Mouse (Mus musculus) kidney, embryonic 15.5 days (tissue): Measurements from ENCODE around the gene Lrrc74a. TPM values are rescaled to one million over a fixed set of nuclear protein-coding genes. Genes with fewer than 3 reads are reported as not detected.
A peak's percentile ranks its signal among the peaks of the same experiment; 100 is the strongest.

Experiments used
- ATAC-seq: fragments of 200-750 bp; cut with Nextera tagmentation; replicated peaks from 2 replicates; pipeline ENCODE4 v1.8.0; 2017; ENCODE audit warnings: moderate TSS enrichment; ENCODE audit not compliant: low FRiP score
- H3K27ac ChIP-seq: fragments of 300-500 bp; sonication (generic); 2 replicates; pipeline ENCODE4 v1.5.1; 2015; ENCODE audit warnings: mild to moderate bottlenecking, inconsistent platforms
- H3K27me3 ChIP-seq: fragments of 300-500 bp; sonication (generic); 2 replicates; pipeline ENCODE4 v1.6.1; 2015; ENCODE audit warnings: inconsistent platforms
- H3K36me3 ChIP-seq: fragments of 300-500 bp; sonication (generic); 2 replicates; pipeline ENCODE4 v1.6.1; 2015; ENCODE audit warnings: inconsistent platforms
- H3K4me1 ChIP-seq: fragments of 300-500 bp; sonication (generic); 2 replicates; pipeline ENCODE4 v1.6.1; 2015; ENCODE audit warnings: inconsistent platforms
- H3K4me2 ChIP-seq: fragments of 300-500 bp; sonication (generic); 2 replicates; pipeline ENCODE4 v1.6.1; 2015; ENCODE audit warnings: moderate library complexity, mild to moderate bottlenecking, inconsistent platforms
- H3K4me3 ChIP-seq: fragments of 300-500 bp; sonication (generic); replicated peaks from 2 replicates; pipeline ENCODE4 v1.5.1; 2015; ENCODE audit warnings: mild to moderate bottlenecking, inconsistent platforms
- H3K9ac ChIP-seq: fragments of 300-500 bp; sonication (generic); 2 replicates; pipeline ENCODE4 v1.6.1; 2015; ENCODE audit warnings: mild to moderate bottlenecking, inconsistent platforms
- H3K9me3 ChIP-seq: fragments of 300-500 bp; sonication (generic); replicated peaks from 2 replicates; pipeline ENCODE4 v1.6.1; 2016; ENCODE audit warnings: inconsistent platforms
- WGBS: fragments of 180-500 bp; shearing (Covaris S2); methylation state at CpG from one replicate; pipeline ENCODE4 v1.1.7; 2015; ENCODE audit warnings: mixed read lengths; 5-methylcytosine and 5-hydroxymethylcytosine counted together
- polyA plus RNA-seq: library from polyadenylated mRNA; unstranded; fragments of >200 nt; fragmentation: Nextera tagmentation; extraction: Ambion mirVana; gene quantifications from 2 replicates; pipeline ENCODE4 v1.2.1, GENCODE M21; 2015

The Lrrc74a gene
- polyA plus RNA-seq, 1 experiment from 2014 or later = not detected

GRCm38 (mm10) chr12:86775561-86776280 lies 41.6 kb downstream of the Lrrc74a start:
- Histone ChIP-seq H3K4me2 (no peak overlapping the region), H3K27me3 (no peaks in the 10 kb centered on the region), H3K27ac (0 out of 2 replicates have a peak overlapping the region, but pooled peaks have one; percentile 18), H3K9ac (no peak overlapping the region), H3K4me3 (no peak overlapping the region), H3K36me3 (no peaks in the 10 kb centered on the region), H3K9me3 (no peaks in the 10 kb centered on the region), H3K4me1 (peaks cover 9% of the 10 kb centered on the region)
- 76% methylated on average over 7 of the region's 7 CpGs for WGBS
- no peak for ATAC-seq

- H3K4me2 ChIP-seq = no peak overlapping the region
- 86% methylated on average over 7 of the region's 7 CpGs for WGBS
- no peak for ATAC-seq
These were observed 42.2 kb downstream of the Lrrc74a start for GRCm38 (mm10) chr12:86776341-86776860.

GRCm38 (mm10) chr12:86778531-86778930 lies 44.4 kb downstream of the Lrrc74a start:
- no peak for ATAC-seq
- H3K4me3 ChIP-seq = no peak overlapping the region
- H3K27ac ChIP-seq = no peak overlapping the region
- no peaks in the 10 kb centered on the region for H3K9me3 ChIP-seq
- WGBS = 85% methylated on average over 4 of the region's 4 CpGs
- H3K4me2 ChIP-seq = no peak overlapping the region
- no peak overlapping the region for H3K9ac ChIP-seq
- no peaks in the 10 kb centered on the region for H3K27me3 ChIP-seq
- H3K36me3 ChIP-seq = no peaks in the 10 kb centered on the region
- peaks cover 10% of the 10 kb centered on the region; the same call in 1 of the 2 replicates for H3K4me1 ChIP-seq

More at GRCm38 (mm10) chr12:86776341-86776860, 42.2 kb downstream of the Lrrc74a start:
- H3K4me1 ChIP-seq = peaks cover 11% of the 10 kb centered on the region
- H3K27ac ChIP-seq = 0 out of 2 replicates have a peak overlapping the region, but pooled peaks have one; percentile 18
- no peaks in the 10 kb centered on the region for H3K27me3 ChIP-seq
- H3K4me3 ChIP-seq = no peak overlapping the region
- no peaks in the 10 kb centered on the region for H3K36me3 ChIP-seq
- H3K9me3 ChIP-seq = no peaks in the 10 kb centered on the region
- H3K9ac ChIP-seq = no peak overlapping the region

GRCm38 (mm10) chr12:86779206-86779989 lies 45.2 kb downstream of the Lrrc74a start:
- 58% methylated on average over 11 of the region's 11 CpGs for WGBS
- no peak for ATAC-seq

GRCm38 (mm10) chr12:86781654-86782202 lies 47.6 kb downstream of the Lrrc74a start:
- no peak overlapping the region for H3K4me2 ChIP-seq
- no peak overlapping the region for H3K9ac ChIP-seq
- H3K27ac ChIP-seq = no peak overlapping the region; the same call in 1 of the 2 replicates
- no peak for ATAC-seq
- 46% methylated on average over 6 of the region's 6 CpGs for WGBS
- no peaks in the 10 kb centered on the region for H3K27me3 ChIP-seq
- H3K4me1 ChIP-seq = peaks cover 10% of the 10 kb centered on the region; the same call in 1 of the 2 replicates
- no peaks in the 10 kb centered on the region for H3K36me3 ChIP-seq
- no peak overlapping the region for H3K4me3 ChIP-seq
- no peaks in the 10 kb centered on the region for H3K9me3 ChIP-seq

More at GRCm38 (mm10) chr12:86779206-86779989, 45.2 kb downstream of the Lrrc74a start:
- Histone ChIP-seq H3K27ac (no peak overlapping the region), H3K27me3 (no peaks in the 10 kb centered on the region), H3K9me3 (no peaks in the 10 kb centered on the region), H3K4me1 (peaks cover 10% of the 10 kb centered on the region; the same call in 1 of the 2 replicates), H3K36me3 (no peaks in the 10 kb centered on the region), H3K4me3 (no peak overlapping the region), H3K9ac (no peak overlapping the region), H3K4me2 (no peak overlapping the region)

- WGBS = 77% methylated on average over 12 of the region's 12 CpGs
- Histone ChIP-seq H3K4me2 (no peak overlapping the region), H3K9me3 (no peaks in the 10 kb centered on the region), H3K4me3 (no peak overlapping the region), H3K27me3 (no peaks in the 10 kb centered on the region), H3K9ac (no peak overlapping the region), H3K27ac (no peak overlapping the region), H3K36me3 (no peaks in the 10 kb centered on the region), H3K4me1 (peaks cover 15% of the 10 kb centered on the region)
- no peak for ATAC-seq
These were observed 52.2 kb downstream of the Lrrc74a start for GRCm38 (mm10) chr12:86786149-86787019.

- Histone ChIP-seq H3K4me3 (no peak overlapping the region), H3K36me3 (no peaks in the 10 kb centered on the region), H3K4me1 (peaks cover 10% of the 10 kb centered on the region), H3K4me2 (no peak overlapping the region), H3K27ac (no peak overlapping the region), H3K27me3 (no peaks in the 10 kb centered on the region), H3K9ac (no peak overlapping the region), H3K9me3 (no peaks in the 10 kb centered on the region)
- 64% methylated on average over 4 of the region's 4 CpGs for WGBS
- no peak for ATAC-seq
These were observed 52.9 kb downstream of the Lrrc74a start for GRCm38 (mm10) chr12:86787020-86787553.

GRCm38 (mm10) chr12:86790100-86790848 lies 56.1 kb downstream of the Lrrc74a start:
- Histone ChIP-seq H3K27me3 (no peaks in the 10 kb centered on the region), H3K4me2 (no peak overlapping the region), H3K4me3 (no peak overlapping the region), H3K36me3 (no peaks in the 10 kb centered on the region), H3K9ac (no peak overlapping the region), H3K9me3 (no peaks in the 10 kb centered on the region), H3K4me1 (peaks cover 26% of the 10 kb centered on the region), H3K27ac (peak overlapping the region; percentile 14)
- WGBS = 42% methylated on average over 6 of the region's 6 CpGs
- no peak for ATAC-seq

GRCm38 (mm10) chr12:86790849-86791127 lies 56.6 kb downstream of the Lrrc74a start:
- H3K27ac ChIP-seq = peak overlapping the region; percentile 14
- no peak for ATAC-seq
- no peak overlapping the region for H3K4me2 ChIP-seq

GRCm38 (mm10) chr12:86791987-86792386 lies 57.8 kb downstream of the Lrrc74a start:
- no peak overlapping the region for H3K4me3 ChIP-seq
- no peak overlapping the region for H3K27ac ChIP-seq
- H3K9ac ChIP-seq = no peak overlapping the region
- 85% methylated on average over 2 of the region's 2 CpGs for WGBS
- peaks cover 38% of the 10 kb centered on the region for H3K4me1 ChIP-seq
- H3K9me3 ChIP-seq = no peaks in the 10 kb centered on the region
- no peaks in the 10 kb centered on the region for H3K27me3 ChIP-seq
- no peak for ATAC-seq
- H3K36me3 ChIP-seq = no peaks in the 10 kb centered on the region
- H3K4me2 ChIP-seq = no peak overlapping the region

More at GRCm38 (mm10) chr12:86790849-86791127, 56.6 kb downstream of the Lrrc74a start:
- H3K9me3 ChIP-seq = no peaks in the 10 kb centered on the region
- H3K27me3 ChIP-seq = no peaks in the 10 kb centered on the region
- H3K4me3 ChIP-seq = no peak overlapping the region
- no peaks in the 10 kb centered on the region for H3K36me3 ChIP-seq
- 7% methylated on average over 2 of the region's 2 CpGs for WGBS
- H3K9ac ChIP-seq = no peak overlapping the region
- H3K4me1 ChIP-seq = peaks cover 31% of the 10 kb centered on the region
